Mouse (Mus musculus): ENCODE results near the gene Col15a1. TPM values are rescaled to one million over a fixed set of nuclear protein-coding genes. Genes with fewer than 3 reads are reported as not detected.
A peak's percentile ranks its signal among the peaks of the same experiment; 100 is the strongest.

Gene Col15a1
- polyA plus RNA-seq, 1 experiment from 2014 or later: 11.9 TPM

GRCm38 (mm10) chr4:47203643-47204042, 4.3 kb upstream of the Col15a1 start:
- Histone ChIP-seq H3K4me1 (replicated peaks) (peaks cover 11% of the 10 kb centered on the region; the same call in 1 of the 2 replicates), H3K9me3 (no peaks in the 10 kb centered on the region), H3K36me3 (no peaks in the 10 kb centered on the region), H3K4me3 (replicated peaks) (no peak overlapping the region), H3K27ac (no peak overlapping the region), H3K9ac (replicated peaks) (no peak overlapping the region), H3K4me2 (no peak overlapping the region), H3K27me3 (peaks cover 43% of the 10 kb centered on the region)
- ATAC-seq (ENCODE audit: insufficient number of reproducible peaks, insufficient read depth, low FRiP score, low TSS enrichment, low read depth): no peak
- 83% methylated on average over 5 of the region's 5 CpGs for WGBS

GRCm38 (mm10) chr4:47205846-47206245, 2.1 kb upstream of the Col15a1 start:
- no peak overlapping the region for H3K9ac ChIP-seq (replicated peaks)
- peaks cover 14% of the 10 kb centered on the region; the same call in 1 of the 2 replicates for H3K4me1 ChIP-seq (replicated peaks)
- no peaks in the 10 kb centered on the region for H3K36me3 ChIP-seq
- no peak for ATAC-seq (ENCODE audit: insufficient number of reproducible peaks, insufficient read depth, low FRiP score, low TSS enrichment, low read depth)
- peaks cover 63% of the 10 kb centered on the region for H3K27me3 ChIP-seq
- WGBS: 75% methylated on average over 6 of the region's 6 CpGs
- no peak overlapping the region for H3K4me3 ChIP-seq (replicated peaks)
- H3K27ac ChIP-seq: no peak overlapping the region
- no peaks in the 10 kb centered on the region for H3K9me3 ChIP-seq
- no peak overlapping the region for H3K4me2 ChIP-seq

- Histone ChIP-seq H3K4me2 (peak overlapping the region; percentile 93), H3K9ac (replicated peaks) (peak overlapping the region; percentile 64), H3K4me1 (replicated peaks) (peaks cover 14% of the 10 kb centered on the region; the same call in 1 of the 2 replicates), H3K36me3 (no peaks in the 10 kb centered on the region), H3K27me3 (peaks cover 75% of the 10 kb centered on the region), H3K4me3 (replicated peaks) (peak overlapping the region; percentile 55), H3K9me3 (no peaks in the 10 kb centered on the region), H3K27ac (0 out of 2 replicates have a peak overlapping the region, but pooled peaks have one; percentile 50)
- ATAC-seq (ENCODE audit: insufficient number of reproducible peaks, insufficient read depth, low FRiP score, low TSS enrichment, low read depth): no peak
- WGBS: 3% methylated on average over 40 of the region's 40 CpGs
Measured at GRCm38 (mm10) chr4:47208421-47208991, 545 bp downstream of the Col15a1 start.

- no peak for ATAC-seq (ENCODE audit: insufficient number of reproducible peaks, insufficient read depth, low FRiP score, low TSS enrichment, low read depth)
- H3K4me2 ChIP-seq: peak overlapping the region; percentile 93; the same call in 1 of the 2 replicates
- no peaks in the 10 kb centered on the region for H3K9me3 ChIP-seq
- no peak overlapping the region for H3K27ac ChIP-seq
- 74% methylated on average over 7 of the region's 7 CpGs for WGBS
- H3K4me1 ChIP-seq (replicated peaks): peaks cover 14% of the 10 kb centered on the region; the same call in 1 of the 2 replicates
- H3K9ac ChIP-seq (replicated peaks): no peak overlapping the region
- no peaks in the 10 kb centered on the region for H3K36me3 ChIP-seq
- H3K4me3 ChIP-seq (replicated peaks): peak overlapping the region; percentile 55; the same call in 1 of the 2 replicates
- H3K27me3 ChIP-seq: peaks cover 70% of the 10 kb centered on the region
Measured at GRCm38 (mm10) chr4:47209466-47209865, 1.5 kb downstream of the Col15a1 start.

GRCm38 (mm10) chr4:47218828-47219227, 10.9 kb downstream of the Col15a1 start:
- H3K27ac ChIP-seq: no peak overlapping the region
- H3K9ac ChIP-seq (replicated peaks): no peak overlapping the region
- ATAC-seq (ENCODE audit: insufficient number of reproducible peaks, insufficient read depth, low FRiP score, low TSS enrichment, low read depth): no peak
- H3K9me3 ChIP-seq: no peaks in the 10 kb centered on the region
- no peaks in the 10 kb centered on the region for H3K36me3 ChIP-seq
- H3K4me1 ChIP-seq (replicated peaks): no peaks in the 10 kb centered on the region
- WGBS: 100% methylated on average over 1 of the region's 1 CpGs
- no peak overlapping the region for H3K4me3 ChIP-seq (replicated peaks)
- no peak overlapping the region for H3K4me2 ChIP-seq
- no peaks in the 10 kb centered on the region for H3K27me3 ChIP-seq

GRCm38 (mm10) chr4:47219393-47219792, 11.4 kb downstream of the Col15a1 start:
- no peak overlapping the region for H3K9ac ChIP-seq (replicated peaks)
- no peak overlapping the region for H3K4me2 ChIP-seq
- no peaks in the 10 kb centered on the region for H3K4me1 ChIP-seq (replicated peaks)
- no peak overlapping the region for H3K27ac ChIP-seq
- H3K27me3 ChIP-seq: no peaks in the 10 kb centered on the region
- no peak overlapping the region for H3K4me3 ChIP-seq (replicated peaks)
- no peak for ATAC-seq (ENCODE audit: insufficient number of reproducible peaks, insufficient read depth, low FRiP score, low TSS enrichment, low read depth)
- 85% methylated on average over 10 of the region's 10 CpGs for WGBS
- no peaks in the 10 kb centered on the region for H3K9me3 ChIP-seq
- H3K36me3 ChIP-seq: no peaks in the 10 kb centered on the region

- Histone ChIP-seq H3K4me3 (replicated peaks) (no peak overlapping the region), H3K27ac (no peak overlapping the region), H3K27me3 (no peaks in the 10 kb centered on the region), H3K4me1 (replicated peaks) (no peaks in the 10 kb centered on the region), H3K36me3 (no peaks in the 10 kb centered on the region), H3K9me3 (no peaks in the 10 kb centered on the region), H3K4me2 (no peak overlapping the region), H3K9ac (replicated peaks) (no peak overlapping the region)
- 89% methylated on average over 3 of the region's 3 CpGs for WGBS
- ATAC-seq (ENCODE audit: insufficient number of reproducible peaks, insufficient read depth, low FRiP score, low TSS enrichment, low read depth): no peak
Measured at GRCm38 (mm10) chr4:47220544-47220943, 12.6 kb downstream of the Col15a1 start.

GRCm38 (mm10) chr4:47222146-47222545, 14.2 kb downstream of the Col15a1 start:
- H3K36me3 ChIP-seq: no peaks in the 10 kb centered on the region
- no peak overlapping the region for H3K9ac ChIP-seq (replicated peaks)
- no peak overlapping the region for H3K27ac ChIP-seq
- H3K4me1 ChIP-seq (replicated peaks): no peaks in the 10 kb centered on the region
- no peak overlapping the region for H3K4me2 ChIP-seq
- H3K4me3 ChIP-seq (replicated peaks): no peak overlapping the region
- 78% methylated on average over 3 of the region's 3 CpGs for WGBS
- H3K9me3 ChIP-seq: no peaks in the 10 kb centered on the region
- no peak for ATAC-seq (ENCODE audit: insufficient number of reproducible peaks, insufficient read depth, low FRiP score, low TSS enrichment, low read depth)
- no peaks in the 10 kb centered on the region for H3K27me3 ChIP-seq

GRCm38 (mm10) chr4:47225920-47226319, 18.0 kb downstream of the Col15a1 start:
- no peaks in the 10 kb centered on the region for H3K9me3 ChIP-seq
- no peak overlapping the region for H3K9ac ChIP-seq (replicated peaks)
- H3K36me3 ChIP-seq: no peaks in the 10 kb centered on the region
- 92% methylated on average over 6 of the region's 6 CpGs for WGBS
- H3K4me3 ChIP-seq (replicated peaks): no peak overlapping the region
- H3K4me1 ChIP-seq (replicated peaks): no peaks in the 10 kb centered on the region
- H3K27ac ChIP-seq: no peak overlapping the region
- no peaks in the 10 kb centered on the region; the same call in 1 of the 2 replicates for H3K27me3 ChIP-seq
- ATAC-seq (ENCODE audit: insufficient number of reproducible peaks, insufficient read depth, low FRiP score, low TSS enrichment, low read depth): no peak
- no peak overlapping the region for H3K4me2 ChIP-seq

GRCm38 (mm10) chr4:47227101-47227500, 19.1 kb downstream of the Col15a1 start:
- no peaks in the 10 kb centered on the region for H3K36me3 ChIP-seq
- no peak overlapping the region for H3K4me2 ChIP-seq
- WGBS: 78% methylated on average over 4 of the region's 4 CpGs
- H3K9me3 ChIP-seq: no peaks in the 10 kb centered on the region
- H3K4me1 ChIP-seq (replicated peaks): 0 out of 2 replicates have a peak, but pooled peaks cover 2% of the 10 kb centered on the region
- ATAC-seq (ENCODE audit: insufficient number of reproducible peaks, insufficient read depth, low FRiP score, low TSS enrichment, low read depth): no peak
- no peak overlapping the region for H3K9ac ChIP-seq (replicated peaks)
- H3K27me3 ChIP-seq: no peaks in the 10 kb centered on the region; the same call in 1 of the 2 replicates
- no peak overlapping the region for H3K27ac ChIP-seq
- H3K4me3 ChIP-seq (replicated peaks): no peak overlapping the region

- no peaks in the 10 kb centered on the region for H3K9me3 ChIP-seq
- no peaks in the 10 kb centered on the region for H3K36me3 ChIP-seq
- 0 out of 2 replicates have a peak, but pooled peaks cover 4% of the 10 kb centered on the region for H3K4me1 ChIP-seq (replicated peaks)
- 63% methylated on average over 6 of the region's 6 CpGs for WGBS
- H3K9ac ChIP-seq (replicated peaks): no peak overlapping the region
- H3K27ac ChIP-seq: no peak overlapping the region
- no peak for ATAC-seq (ENCODE audit: insufficient number of reproducible peaks, insufficient read depth, low FRiP score, low TSS enrichment, low read depth)
- H3K4me3 ChIP-seq (replicated peaks): no peak overlapping the region
- H3K4me2 ChIP-seq: no peak overlapping the region
- no peaks in the 10 kb centered on the region; the same call in 1 of the 2 replicates for H3K27me3 ChIP-seq
Measured at GRCm38 (mm10) chr4:47227756-47228155, 19.8 kb downstream of the Col15a1 start.

GRCm38 (mm10) chr4:47228945-47229344, 21.0 kb downstream of the Col15a1 start:
- H3K4me3 ChIP-seq (replicated peaks): no peak overlapping the region
- no peaks in the 10 kb centered on the region for H3K9me3 ChIP-seq
- H3K27ac ChIP-seq: no peak overlapping the region
- no peaks in the 10 kb centered on the region; the same call in 1 of the 2 replicates for H3K27me3 ChIP-seq
- no peak overlapping the region for H3K4me2 ChIP-seq
- no peak overlapping the region for H3K9ac ChIP-seq (replicated peaks)
- H3K36me3 ChIP-seq: no peaks in the 10 kb centered on the region
- H3K4me1 ChIP-seq (replicated peaks): 0 out of 2 replicates have a peak, but pooled peaks cover 4% of the 10 kb centered on the region
- WGBS: 75% methylated on average over 5 of the region's 5 CpGs
- no peak for ATAC-seq (ENCODE audit: insufficient number of reproducible peaks, insufficient read depth, low FRiP score, low TSS enrichment, low read depth)
